Mouse (Mus musculus) heart, embryonic 16.5 days (tissue): Measurements from ENCODE around the gene Tpk1. TPM values are rescaled to one million over a fixed set of nuclear protein-coding genes. Genes with fewer than 3 reads are reported as not detected.

ENCODE experiments used
- ATAC-seq: fragments of 200-750 bp; cut with Nextera tagmentation; replicated peaks from 2 replicates; pipeline ENCODE4 v1.8.0; 2017; ENCODE audit warnings: moderate number of reproducible peaks; ENCODE audit not compliant: insufficient read depth, low FRiP score; ENCODE audit errors: extremely low read depth
- H3K27ac ChIP-seq: fragments of 300-500 bp; sonication (generic); 2 replicates; pipeline ENCODE4 v1.5.1; 2014; ENCODE audit warnings: mild to moderate bottlenecking, low read length, control low read depth, moderate library complexity
- H3K27me3 ChIP-seq: fragments of 300-500 bp; sonication (generic); 2 replicates; pipeline ENCODE4 v1.6.1; 2014; ENCODE audit warnings: low read length, mixed read lengths; ENCODE audit not compliant: control insufficient read depth, insufficient read depth
- H3K36me3 ChIP-seq: fragments of 300-500 bp; sonication (generic); 2 replicates; pipeline ENCODE4 v1.6.1; 2014; ENCODE audit not compliant: control insufficient read depth, insufficient read depth
- H3K4me1 ChIP-seq: fragments of 300-500 bp; sonication (generic); 2 replicates; pipeline ENCODE4 v1.6.1; 2014; ENCODE audit warnings: low read length, mixed read lengths; ENCODE audit not compliant: control insufficient read depth, insufficient read depth
- H3K4me2 ChIP-seq: fragments of 300-500 bp; sonication (generic); 2 replicates; pipeline ENCODE4 v1.6.1; 2014; ENCODE audit warnings: low read depth, mild to moderate bottlenecking, control low read depth, low read length
- H3K4me3 ChIP-seq: fragments of 300-500 bp; sonication (generic); 2 replicates; pipeline ENCODE4 v1.5.1; 2014; ENCODE audit warnings: mild to moderate bottlenecking, control low read depth, low read length
- H3K9ac ChIP-seq: fragments of 300-500 bp; sonication (generic); 2 replicates; pipeline ENCODE4 v1.6.1; 2014; ENCODE audit warnings: low read length, control low read depth
- H3K9me3 ChIP-seq: fragments of 300-500 bp; sonication (generic); replicated peaks from 2 replicates; pipeline ENCODE4 v1.6.1; 2016; ENCODE audit warnings: low read length; ENCODE audit not compliant: control insufficient read depth
- WGBS: fragments of 180-500 bp; shearing (Covaris S2); extraction: QIAGEN DNeasy Blood & Tissue Kit; methylation state at CpG from one replicate; pipeline ENCODE4 v1.1.7; 2014; 5-methylcytosine and 5-hydroxymethylcytosine counted together
- polyA plus RNA-seq: library from polyadenylated mRNA; unstranded; fragments of >200 nt; fragmentation: Nextera tagmentation; extraction: Ambion mirVana; gene quantifications from 2 replicates; pipeline ENCODE4 v1.2.1, GENCODE M21; 2015

Gene Tpk1
- polyA plus RNA-seq, 1 experiment from 2014 or later: 7.7 TPM

- H3K27me3 ChIP-seq: no peaks in the 10 kb centered on the region
- H3K4me3 ChIP-seq: no peak overlapping the region
- no peak overlapping the region for H3K9ac ChIP-seq
- no peak overlapping the region for H3K4me2 ChIP-seq
- H3K36me3 ChIP-seq: no peaks in the 10 kb centered on the region
- 88% methylated on average over 2 of the region's 2 CpGs for WGBS
- H3K4me1 ChIP-seq: 0 out of 2 replicates have a peak, but pooled peaks cover 3% of the 10 kb centered on the region
- peak; percentile 28 for ATAC-seq
- H3K27ac ChIP-seq: no peak overlapping the region
- no peaks in the 10 kb centered on the region for H3K9me3 ChIP-seq
Measured at GRCm38 (mm10) chr6:43649516-43649915, 16.6 kb downstream of the Tpk1 start.

- H3K27ac ChIP-seq: no peak overlapping the region
Measured at GRCm38 (mm10) chr6:43645674-43646073, 20.4 kb downstream of the Tpk1 start.

GRCm38 (mm10) chr6:43645105-43645504 lies 21.0 kb downstream of the Tpk1 start:
- Histone ChIP-seq H3K36me3 (no peaks in the 10 kb centered on the region), H3K9me3 (no peaks in the 10 kb centered on the region), H3K27me3 (no peaks in the 10 kb centered on the region), H3K4me1 (peaks cover 5% of the 10 kb centered on the region; the same call in 1 of the 2 replicates), H3K27ac (no peak overlapping the region), H3K4me3 (no peak overlapping the region), H3K9ac (no peak overlapping the region), H3K4me2 (no peak overlapping the region)
- 85% methylated on average over 1 of the region's 1 CpGs for WGBS
- no peak for ATAC-seq

More at GRCm38 (mm10) chr6:43645674-43646073, 20.4 kb downstream of the Tpk1 start:
- no peaks in the 10 kb centered on the region for H3K9me3 ChIP-seq
- H3K4me2 ChIP-seq: no peak overlapping the region
- H3K9ac ChIP-seq: no peak overlapping the region
- no peaks in the 10 kb centered on the region for H3K36me3 ChIP-seq
- no peak for ATAC-seq
- 72% methylated on average over 2 of the region's 2 CpGs for WGBS
- H3K27me3 ChIP-seq: no peaks in the 10 kb centered on the region
- H3K4me1 ChIP-seq: peaks cover 5% of the 10 kb centered on the region; the same call in 1 of the 2 replicates
- no peak overlapping the region for H3K4me3 ChIP-seq

- Histone ChIP-seq H3K9ac (no peak overlapping the region), H3K4me2 (no peak overlapping the region), H3K27ac (no peak overlapping the region), H3K4me1 (peaks cover 5% of the 10 kb centered on the region; the same call in 1 of the 2 replicates), H3K9me3 (no peaks in the 10 kb centered on the region), H3K27me3 (no peaks in the 10 kb centered on the region), H3K4me3 (no peak overlapping the region), H3K36me3 (no peaks in the 10 kb centered on the region)
- 67% methylated on average over 6 of the region's 6 CpGs for WGBS
- no peak for ATAC-seq
Measured at GRCm38 (mm10) chr6:43643718-43644117, 22.4 kb downstream of the Tpk1 start.

- H3K27me3 ChIP-seq: no peaks in the 10 kb centered on the region
- H3K9me3 ChIP-seq: no peaks in the 10 kb centered on the region
- H3K36me3 ChIP-seq: no peaks in the 10 kb centered on the region
- peaks cover 2% of the 10 kb centered on the region for H3K4me1 ChIP-seq
- H3K9ac ChIP-seq: no peak overlapping the region
- ATAC-seq: no peak
- H3K4me2 ChIP-seq: no peak overlapping the region
- H3K4me3 ChIP-seq: no peak overlapping the region
- H3K27ac ChIP-seq: no peak overlapping the region
- 60% methylated on average over 5 of the region's 5 CpGs for WGBS
Measured at GRCm38 (mm10) chr6:43642375-43642774, 23.7 kb downstream of the Tpk1 start.

- no peak overlapping the region for H3K27ac ChIP-seq
- no peaks in the 10 kb centered on the region for H3K36me3 ChIP-seq
- ATAC-seq: no peak
- H3K27me3 ChIP-seq: no peaks in the 10 kb centered on the region
- H3K4me2 ChIP-seq: no peak overlapping the region
- H3K4me1 ChIP-seq: peaks cover 2% of the 10 kb centered on the region
- H3K4me3 ChIP-seq: no peak overlapping the region
- H3K9me3 ChIP-seq: no peaks in the 10 kb centered on the region
- H3K9ac ChIP-seq: no peak overlapping the region
Measured at GRCm38 (mm10) chr6:43640621-43641020, 25.5 kb downstream of the Tpk1 start.

GRCm38 (mm10) chr6:43638865-43639264 lies 27.2 kb downstream of the Tpk1 start:
- H3K27me3 ChIP-seq: no peaks in the 10 kb centered on the region
- H3K4me3 ChIP-seq: no peak overlapping the region
- H3K4me2 ChIP-seq: no peak overlapping the region
- peaks cover 2% of the 10 kb centered on the region for H3K4me1 ChIP-seq
- ATAC-seq: no peak
- WGBS: 90% methylated on average over 1 of the region's 1 CpGs
- H3K27ac ChIP-seq: no peak overlapping the region
- H3K36me3 ChIP-seq: no peaks in the 10 kb centered on the region
- no peak overlapping the region for H3K9ac ChIP-seq
- H3K9me3 ChIP-seq: no peaks in the 10 kb centered on the region

GRCm38 (mm10) chr6:43638119-43638518 lies 28.0 kb downstream of the Tpk1 start:
- no peak overlapping the region for H3K4me3 ChIP-seq
- 38% methylated on average over 3 of the region's 3 CpGs for WGBS
- no peak for ATAC-seq
- no peaks in the 10 kb centered on the region for H3K9me3 ChIP-seq
- no peak overlapping the region for H3K27ac ChIP-seq
- no peak overlapping the region for H3K4me2 ChIP-seq
- H3K4me1 ChIP-seq: no peaks in the 10 kb centered on the region; the same call in 1 of the 2 replicates
- no peaks in the 10 kb centered on the region for H3K27me3 ChIP-seq
- no peak overlapping the region for H3K9ac ChIP-seq
- H3K36me3 ChIP-seq: no peaks in the 10 kb centered on the region

GRCm38 (mm10) chr6:43636980-43637638 lies 29.0 kb downstream of the Tpk1 start:
- H3K4me3 ChIP-seq: no peak overlapping the region
- no peak overlapping the region for H3K9ac ChIP-seq
- no peaks in the 10 kb centered on the region for H3K9me3 ChIP-seq
- H3K4me1 ChIP-seq: no peaks in the 10 kb centered on the region; the same call in 1 of the 2 replicates
- ATAC-seq: no peak
- no peaks in the 10 kb centered on the region for H3K36me3 ChIP-seq
- 77% methylated on average over 11 of the region's 11 CpGs for WGBS
- H3K4me2 ChIP-seq: no peak overlapping the region
- H3K27ac ChIP-seq: no peak overlapping the region
- no peaks in the 10 kb centered on the region for H3K27me3 ChIP-seq
